Mouse (Mus musculus) cerebellum, postnatal 10 days (tissue): ENCODE data around the gene BC061212.
"Not testable (repeated sequence)": the region's sequence is repeated elsewhere in the genome, so short reads cannot be mapped to it uniquely, and the experiment has no call there.

Experiments used
- DNase-seq, 2 experiments: peaks; one replicate each; pipeline ENCODE4 v3.0.0; 2021; ENCODE audit warnings: mixed read lengths in 2 of 2

Gene BC061212

DNA sequence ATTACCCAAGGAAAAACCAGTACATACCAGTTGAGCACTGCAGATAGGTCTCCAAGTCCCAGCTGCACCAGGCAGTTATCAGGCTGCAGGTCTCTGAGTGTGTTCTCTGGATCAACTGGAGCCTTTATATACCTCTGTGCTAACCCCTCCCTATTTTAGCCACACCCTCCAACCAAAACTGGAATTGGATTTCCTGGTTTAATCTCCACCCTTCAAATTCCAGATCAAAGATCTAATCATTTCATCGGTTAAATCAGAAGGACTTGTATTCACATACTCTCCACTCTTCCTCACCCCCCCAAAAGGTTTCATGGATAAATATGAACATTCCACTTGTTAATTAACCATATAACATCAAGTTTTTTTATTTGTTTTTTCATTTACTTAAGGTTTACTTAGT is at the start of gene BC061212:
Gene BC061212, minus strand, starts transcription at position 101 of the 400 bp plus-strand sequence.
- DNase-seq, result not testable (repeated sequence)

DNA sequence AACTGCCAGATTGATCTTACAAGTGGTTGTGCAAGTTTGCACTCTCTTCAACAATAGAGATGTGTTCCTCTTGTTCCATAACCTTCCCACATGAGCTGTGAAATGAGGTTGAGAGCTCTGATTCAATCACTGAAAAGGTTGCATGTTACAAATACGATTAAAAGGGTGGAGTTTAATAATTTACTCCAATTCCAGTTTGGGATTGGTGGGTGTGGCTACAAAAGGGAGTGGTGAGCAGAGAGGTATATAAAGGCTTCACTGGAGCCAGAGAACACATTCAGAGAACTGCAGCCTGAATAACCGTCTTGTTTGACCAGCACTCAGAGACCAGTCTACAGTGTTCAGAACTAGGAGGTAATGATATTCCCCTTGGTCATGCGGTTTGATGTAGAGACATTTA is 5.7 kb upstream of the BC061212 start, which contains the start of gene Gm6351:
Gene Gm6351, plus strand, starts transcription at position 301 of the 400 bp plus-strand sequence.
- DNase-seq, result not testable (repeated sequence)
